Mouse (Mus musculus): ENCODE data around the gene Abhd12b.

Gene Abhd12b

GRCm38 (mm10) chr12:70208214-70208613 is 54.3 kb downstream of the Abhd12b start:
- no peak for DNase-seq (ENCODE audit: low spot score)

GRCm38 (mm10) chr12:70212501-70212900 is 58.6 kb downstream of the Abhd12b start:
- no peak for DNase-seq (ENCODE audit: low spot score)

- DNase-seq (ENCODE audit: low spot score), result no peak
Observed at GRCm38 (mm10) chr12:70213601-70214000, 59.7 kb downstream of the Abhd12b start.

GRCm38 (mm10) chr12:70214281-70214680 is 60.3 kb downstream of the Abhd12b start:
- DNase-seq (ENCODE audit: low spot score), result no peak

- no peak for DNase-seq (ENCODE audit: low spot score)
Observed at GRCm38 (mm10) chr12:70216229-70216800, 62.4 kb downstream of the Abhd12b start.

- no peak for DNase-seq (ENCODE audit: low spot score)
Observed at GRCm38 (mm10) chr12:70218795-70219540, 65.0 kb downstream of the Abhd12b start.

GRCm38 (mm10) chr12:70221425-70221824 is 67.5 kb downstream of the Abhd12b start:
- no peak for DNase-seq (ENCODE audit: low spot score)

- DNase-seq (ENCODE audit: low spot score), result no peak
Observed at GRCm38 (mm10) chr12:70223331-70223730, 69.4 kb downstream of the Abhd12b start.

GRCm38 (mm10) chr12:70226655-70227054 is 72.7 kb downstream of the Abhd12b start:
- DNase-seq (ENCODE audit: low spot score), result peak; percentile 4

- DNase-seq (ENCODE audit: low spot score), result peak; percentile 68
Observed at GRCm38 (mm10) chr12:70227121-70227932, 73.4 kb downstream of the Abhd12b start.

- no peak for DNase-seq (ENCODE audit: low spot score)
Observed at GRCm38 (mm10) chr12:70228155-70228554, 74.2 kb downstream of the Abhd12b start.

GRCm38 (mm10) chr12:70231294-70231693 is 77.4 kb downstream of the Abhd12b start, which contains the start of gene Pygl:
Pygl (minus strand) TSS chr12:70231488.
- no peak for DNase-seq (ENCODE audit: low spot score)

- DNase-seq (ENCODE audit: low spot score), result no peak
Observed at GRCm38 (mm10) chr12:70232020-70232544, 78.1 kb downstream of the Abhd12b start.
